Mouse (Mus musculus) lung, postnatal 0 days (tissue): ENCODE measurements at regions not wholly inside any gene's neighbourhood (a gene's known extent, or its start where the extent isn't known, plus 50 kb on each side); places are given as distances from the start of the nearest gene placed in this dataset.

Experiments used
- CTCF ChIP-seq: IDR thresholded peaks from 2 replicates; pipeline ENCODE4 v1.5.1; 2016; ENCODE audit warnings: antibody characterized with exemption, mild to moderate bottlenecking
- EP300 ChIP-seq: IDR thresholded peaks from 2 replicates; pipeline ENCODE4 v1.6.1; 2016; ENCODE audit warnings: antibody characterized with exemption, mild to moderate bottlenecking, control low read depth

DNA sequence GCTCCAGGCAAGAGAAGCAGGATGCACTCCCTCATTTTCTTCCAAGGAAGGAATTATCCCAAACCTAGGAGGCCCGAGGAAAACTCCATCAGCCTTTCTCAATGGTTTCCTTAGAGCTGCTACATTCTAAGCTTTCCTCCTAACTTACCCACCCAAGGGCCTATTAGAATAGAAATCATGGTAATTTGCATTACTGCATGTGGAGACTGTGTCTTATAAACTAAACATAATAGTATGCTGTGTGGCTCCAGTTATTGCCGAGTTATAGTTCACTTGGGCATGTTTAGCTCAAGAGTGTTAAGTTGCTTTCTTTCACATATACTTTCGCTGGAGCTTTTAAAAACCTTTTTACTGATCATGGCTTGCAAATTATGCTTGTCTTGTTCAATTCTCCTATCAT lies 191.5 kb downstream of the Inhba start:
- TF ChIP-seq CTCF: no peak
- no peak for TF ChIP-seq EP300
